Mouse (Mus musculus) neutrophil, adult 5-6 weeks (primary cell): ENCODE measurements at regions not wholly inside any gene's neighbourhood (a gene's known extent, or its start where the extent isn't known, plus 50 kb on each side); places are given as distances from the start of the nearest gene placed in this dataset.

Experiments used
- ATAC-seq: fragments of 151-379, 151-347 bp; 2 replicates; pipeline ENCODE4 v1.8.0; 2017; ENCODE audit warnings: mild to moderate bottlenecking, moderate TSS enrichment; ENCODE audit not compliant: insufficient number of reproducible peaks, poor library complexity, low FRiP score, severe bottlenecking; ENCODE audit errors: extremely low read depth

GRCm38 (mm10) chr1:23163371-23163935 lies 61.4 kb upstream of the 4933415F23Rik start:
- no peak for ATAC-seq

- no peak for ATAC-seq
Measured at GRCm38 (mm10) chr1:23162766-23163165, 60.7 kb upstream of the 4933415F23Rik start.
